Mouse (Mus musculus) CH12.LX (cell line): ENCODE results near the gene Slc25a41. TPM values are rescaled to one million over a fixed set of nuclear protein-coding genes. Genes with fewer than 3 reads are reported as not detected.
A peak's percentile ranks its signal among the peaks of the same experiment; 100 is the strongest.

Source experiments
- DNase-seq: peaks from one replicate; pipeline ENCODE4 v3.0.0-alpha.2; 2013; ENCODE audit errors: extremely low read depth
- H3K27ac ChIP-seq: 2 replicates; pipeline ENCODE4 v1.5.1; 2012; ENCODE audit warnings: low read depth, mild to moderate bottlenecking, control low read depth, moderate library complexity; ENCODE audit not compliant: insufficient read depth
- H3K27me3 ChIP-seq: replicated peaks from 2 replicates; pipeline ENCODE3; 2012; ENCODE audit warnings: inconsistent platforms
- H3K36me3 ChIP-seq, 2 experiments: replicated peaks in 1 of 2; 2 replicates each; pipeline versions ENCODE3 to v1.6.1; 2012; ENCODE audit warnings: inconsistent platforms in 1 of 2, low read length in 1 of 2, mild to moderate bottlenecking in 1 of 2, mixed read lengths in 1 of 2, moderate library complexity in 1 of 2; ENCODE audit not compliant: control insufficient read depth in 1 of 2, insufficient read depth in 1 of 2
- H3K4me1 ChIP-seq, 2 experiments: 2 replicates each; pipeline ENCODE4 v1.6.1; 2012; ENCODE audit warnings: inconsistent platforms in 1 of 2, moderate library complexity in 1 of 2; ENCODE audit not compliant: insufficient read depth in 2 of 2, control insufficient read depth in 1 of 2
- H3K4me2 ChIP-seq: 2 replicates; pipeline ENCODE4 v1.6.1; 2012; ENCODE audit warnings: low read depth, mild to moderate bottlenecking, control low read depth; ENCODE audit not compliant: poor library complexity, insufficient read depth, severe bottlenecking
- H3K4me3 ChIP-seq, 3 experiments: fragments of 150-350 bp in 1 of 3; sonication (generic) in 1 of 3; replicated peaks in 1 of 3; 2 replicates each; pipeline versions ENCODE3 to v1.5.1; 2011 to 2012; ENCODE audit warnings: low read depth in 2 of 3, low read length in 2 of 3, mild to moderate bottlenecking in 2 of 3, moderate library complexity in 2 of 3, control low read depth in 1 of 3, improper control_type of control experiment in 1 of 3, inconsistent platforms in 1 of 3, mixed read lengths in 1 of 3; ENCODE audit not compliant: poor library complexity in 1 of 3
- H3K79me2 ChIP-seq: replicated peaks from 2 replicates; pipeline ENCODE4 v1.6.1; 2012; ENCODE audit warnings: mild to moderate bottlenecking, moderate library complexity; ENCODE audit not compliant: control insufficient read depth, poor library complexity, insufficient read depth, severe bottlenecking; ENCODE audit errors: extremely low read depth
- H3K9ac ChIP-seq: 2 replicates; pipeline ENCODE4 v1.6.1; 2012; ENCODE audit warnings: low read depth, mild to moderate bottlenecking, control low read depth, moderate library complexity; ENCODE audit not compliant: insufficient read depth
- H3K9me3 ChIP-seq: replicated peaks from 2 replicates; pipeline ENCODE3; 2012; ENCODE audit warnings: low read length, inconsistent platforms, mixed read lengths
- BHLHE40 ChIP-seq: IDR thresholded peaks from 2 replicates; pipeline ENCODE4 v1.6.1; 2011; ENCODE audit warnings: mild to moderate bottlenecking, low read depth, low read length, improper control_type of control experiment
- CHD1 ChIP-seq: IDR thresholded peaks from 2 replicates; pipeline ENCODE4 v1.6.1; 2012; ENCODE audit warnings: low read depth, low read length, improper control_type of control experiment, inconsistent platforms
- E2F4 ChIP-seq: IDR thresholded peaks from 2 replicates; pipeline ENCODE4 v1.6.1; 2011; ENCODE audit warnings: low read depth, low read length, improper control_type of control experiment; ENCODE audit not compliant: insufficient replicate concordance
- EP300 ChIP-seq: IDR thresholded peaks from 2 replicates; pipeline ENCODE4 v1.6.1; 2011; ENCODE audit warnings: low read length, improper control_type of control experiment
- GABPA ChIP-seq: IDR thresholded peaks from 2 replicates; pipeline ENCODE4 v1.6.1; 2012; ENCODE audit warnings: low read depth, low read length, improper control_type of control experiment, inconsistent platforms; ENCODE audit not compliant: insufficient replicate concordance
- JUND ChIP-seq: conservative IDR thresholded peaks from 2 replicates; pipeline ENCODE4 v1.6.1; 2011; ENCODE audit warnings: low read depth, low read length, improper control_type of control experiment
- MAX ChIP-seq: IDR thresholded peaks from 2 replicates; pipeline ENCODE4 v1.6.1; 2011; ENCODE audit warnings: low read length, improper control_type of control experiment
- MAZ ChIP-seq: IDR thresholded peaks from 2 replicates; pipeline ENCODE4 v1.6.1; 2012; ENCODE audit warnings: low read depth, mild to moderate bottlenecking, inconsistent platforms, low read length, improper control_type of control experiment, moderate library complexity
- MEF2A ChIP-seq: IDR thresholded peaks from 2 replicates; pipeline ENCODE4 v1.6.1; 2014; ENCODE audit warnings: low read depth, mild to moderate bottlenecking, inconsistent platforms, low read length, improper control_type of control experiment, borderline replicate concordance
- MYC ChIP-seq: IDR thresholded peaks from 2 replicates; pipeline ENCODE4 v1.6.1; 2011; ENCODE audit warnings: low read depth, mild to moderate bottlenecking, improper control_type of control experiment, low read length
- NELFE ChIP-seq: IDR thresholded peaks from 2 replicates; pipeline ENCODE4 v1.6.1; 2011; ENCODE audit warnings: low read depth, low read length, improper control_type of control experiment
- NRF1 ChIP-seq: IDR thresholded peaks from 2 replicates; pipeline ENCODE4 v1.6.1; 2014; ENCODE audit warnings: low read depth, mild to moderate bottlenecking, inconsistent platforms, low read length, improper control_type of control experiment, moderate library complexity
- PAX5 ChIP-seq: IDR thresholded peaks from 2 replicates; pipeline ENCODE4 v1.6.1; 2012; ENCODE audit warnings: low read length, inconsistent platforms, mixed read lengths
- POLR2A ChIP-seq: IDR thresholded peaks from 2 replicates; pipeline ENCODE4 v1.6.1; 2011; ENCODE audit warnings: low read depth, mild to moderate bottlenecking, improper control_type of control experiment, low read length
- POLR2AphosphoS2 ChIP-seq: IDR thresholded peaks from 2 replicates; pipeline ENCODE4 v1.6.1; 2011; ENCODE audit warnings: low read depth, low read length, improper control_type of control experiment
- SMC3 ChIP-seq: IDR thresholded peaks from 2 replicates; pipeline ENCODE4 v1.6.1; 2011; ENCODE audit warnings: low read depth, low read length, improper control_type of control experiment
- TBP ChIP-seq: conservative IDR thresholded peaks from 2 replicates; pipeline ENCODE4 v1.6.1; 2011; ENCODE audit warnings: low read depth, low read length, improper control_type of control experiment
- TCF12 ChIP-seq: IDR thresholded peaks from 2 replicates; pipeline ENCODE4 v1.6.1; 2014; ENCODE audit warnings: low read depth, mild to moderate bottlenecking, inconsistent platforms, low read length, improper control_type of control experiment
- USF1 ChIP-seq: IDR thresholded peaks from 2 replicates; pipeline ENCODE4 v1.6.1; 2014; ENCODE audit warnings: low read depth, mild to moderate bottlenecking, inconsistent platforms, low read length, improper control_type of control experiment
- USF2 ChIP-seq: conservative IDR thresholded peaks from 2 replicates; pipeline ENCODE4 v1.6.1; 2011; ENCODE audit warnings: low read depth, low read length, improper control_type of control experiment
- ZKSCAN1 ChIP-seq: IDR thresholded peaks from 2 replicates; pipeline ENCODE4 v1.6.1; 2012; ENCODE audit warnings: low read depth, inconsistent platforms, low read length, improper control_type of control experiment, borderline replicate concordance
- ZMIZ1 ChIP-seq: IDR thresholded peaks from 2 replicates; pipeline ENCODE4 v1.6.1; 2012; ENCODE audit warnings: low read depth, mild to moderate bottlenecking, inconsistent platforms, low read length, improper control_type of control experiment
- ZNF384 ChIP-seq: IDR thresholded peaks from 2 replicates; pipeline ENCODE4 v1.6.1; 2012; ENCODE audit warnings: low read depth, low read length, improper control_type of control experiment, inconsistent platforms
- dilution Hi-C: fragments of 300-500 bp; cut with MboI; formaldehyde crosslinking; loops from 2 replicates; pipeline ENCODE4 v1.14.3; 2020; ENCODE audit warnings: low sequenced_read_pairs; ENCODE audit not compliant: extremely low pct_unique_long_range_greater_than_20kb, extremely low pct_ligation_motif_present
- in situ Hi-C: fragments of 300-500 bp; cut with MboI; formaldehyde crosslinking; loops from 3 replicates; pipeline ENCODE4 v1.14.3; 2019; ENCODE audit warnings: low sequenced_read_pairs, low pct_ligation_motif_present, low pct_unique_long_range_greater_than_20kb, mixed read lengths
- polyA plus RNA-seq: library from polyadenylated mRNA; unstranded; fragments of >175 nt; gene quantifications from 2 replicates; pipeline ENCODE4 v1.2.1, GENCODE M21; 2012; ENCODE audit warnings: low read depth; ENCODE audit not compliant: insufficient read length
- total RNA-seq, 2 experiments: library from RNA; depleted of rRNA; stranded (reverse); fragments of 300-350 nt in 1 of 2; fragments of >200 nt in 1 of 2; gene quantifications; 2 replicates each; pipeline ENCODE4 v1.2.3; 2012 to 2014

The Slc25a41 gene
- total and polyA plus RNA-seq, 3 experiments: not detected

GRCm38 (mm10) chr17:57030931-57031660 lies 10.4 kb downstream of the Slc25a41 start, which contains the start of gene Khsrp (continued):
- TF ChIP-seq MYC (no peak), MAX (no peak), ZKSCAN1 (no peak), EP300 (no peak), ZMIZ1 (peak; percentile 51; the same call in 1 of the 2 replicates), PAX5 (no peak), NRF1 (peak; percentile 76), TCF12 (peak; percentile 52; the same call in 1 of the 2 replicates), BHLHE40 (0 out of 2 replicates have a peak, but pooled peaks have one; percentile 22), SMC3 (no peak), ZNF384 (no peak), E2F4 (no peak), MAZ (peak; percentile 82), USF2 (no peak; the same call in 1 of the 2 replicates), GABPA (no peak)

DNA sequence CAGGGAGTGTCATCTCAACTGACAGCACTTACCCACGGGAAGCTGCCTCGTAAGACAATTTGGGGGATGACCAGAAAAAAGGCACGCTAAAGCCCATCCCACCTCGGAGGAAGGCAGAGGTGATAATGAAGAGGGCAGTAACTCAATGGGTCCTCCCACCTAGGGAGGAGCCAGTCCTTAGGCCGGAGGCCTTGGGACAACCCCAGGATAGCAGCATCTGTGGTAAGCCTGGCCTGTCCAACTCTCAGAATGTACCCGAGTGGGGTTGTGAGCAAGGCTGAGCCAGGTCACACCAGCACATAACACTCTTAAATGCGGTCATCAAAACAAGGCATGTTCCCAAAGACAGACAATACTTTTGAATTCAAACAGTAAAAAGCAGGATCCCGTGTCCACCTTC lies 11.8 kb downstream of the Slc25a41 start:
- H3K27ac ChIP-seq: no peak overlapping the region

More for the DNA sequence above, 11.8 kb downstream of the Slc25a41 start:
- Histone ChIP-seq H3K79me2 (peaks cover 47% of the 10 kb centered on the region), H3K4me2 (peak overlapping the region; percentile 99), H3K9me3 (no peaks in the 10 kb centered on the region), H3K9ac (peak overlapping the region; percentile 100), H3K4me1 (peaks cover 7 to 27% of the 10 kb centered on the region in 2 experiments; a peak in 3 of 4 replicates), H3K4me3 (peak overlapping the region; percentile 82 to 95 (median 83)), H3K36me3 (peaks cover 40 to 46% of the 10 kb centered on the region in 2 experiments), H3K27me3 (no peaks in the 10 kb centered on the region)
- in situ Hi-C loops: no loop called here
- dilution Hi-C loops: no loop called here
- TF ChIP-seq USF1 (no peak), MAX (no peak), CHD1 (no peak), PAX5 (no peak), TCF12 (no peak), NELFE (no peak), JUND (no peak), MEF2A (no peak), POLR2AphosphoS2 (no peak), NRF1 (no peak), POLR2A (0 out of 2 replicates have a peak, but pooled peaks have one; percentile 25), TBP (0 out of 2 replicates have a peak, but pooled peaks have one; percentile 18)
- peak; percentile 62 for DNase-seq
